Mouse (Mus musculus) hematopoietic stem cell, adult 5-6 weeks (primary cell): ENCODE results near the gene Ankrd11. TPM values are rescaled to one million over a fixed set of nuclear protein-coding genes. Genes with fewer than 3 reads are reported as not detected.

Experiments used
- ATAC-seq, 2 experiments: fragments of 125-278 bp in 1 of 2; replicated peaks in 1 of 2; 2 replicates each; pipeline ENCODE4 v1.8.0; 2016 to 2017; ENCODE audit warnings: inconsistent platforms in 2 of 2, mild to moderate bottlenecking in 2 of 2, moderate number of reproducible peaks in 2 of 2, low read depth in 1 of 2, moderate TSS enrichment in 1 of 2; ENCODE audit not compliant: low FRiP score in 2 of 2, poor library complexity in 2 of 2, severe bottlenecking in 2 of 2, insufficient read depth in 1 of 2, low TSS enrichment in 1 of 2
- total RNA-seq: library from RNA; stranded (forward); fragments of 172-1452, 232-1000 nt; gene quantifications from 2 replicates; pipeline ENCODE4 v1.2.3, GENCODE M21; 2017

The Ankrd11 gene
- total RNA-seq, 1 experiment from 2014 or later: 99.2 TPM

GRCm38 (mm10) chr8:122855123-122855522, 187.0 kb downstream of the Ankrd11 start:
- no peak for ATAC-seq

- no peak for ATAC-seq
These were observed 187.7 kb downstream of the Ankrd11 start for GRCm38 (mm10) chr8:122854388-122854787.

GRCm38 (mm10) chr8:122853340-122853771, 188.7 kb downstream of the Ankrd11 start:
- ATAC-seq: no peak

- no peak for ATAC-seq
These were observed 189.6 kb downstream of the Ankrd11 start for GRCm38 (mm10) chr8:122852546-122852905.

GRCm38 (mm10) chr8:122851692-122852545, 190.2 kb downstream of the Ankrd11 start:
- ATAC-seq: no peak

- no peak for ATAC-seq
These were observed 191.3 kb downstream of the Ankrd11 start for GRCm38 (mm10) chr8:122850641-122851240.

GRCm38 (mm10) chr8:122849152-122849910, 192.7 kb downstream of the Ankrd11 start:
- ATAC-seq: no peak

- ATAC-seq: peak; percentile 63 to 64; a peak in 3 of 4 replicates
These were observed 194.1 kb downstream of the Ankrd11 start, which contains the start of gene Cdh15 for GRCm38 (mm10) chr8:122847829-122848561. Gene Cdh15, plus strand, starts transcription at chr8:122847966.

- ATAC-seq: no peak
These were observed 196.4 kb downstream of the Ankrd11 start for GRCm38 (mm10) chr8:122845662-122846061.

GRCm38 (mm10) chr8:122844161-122844560, 197.9 kb downstream of the Ankrd11 start:
- no peak for ATAC-seq

- no peak for ATAC-seq
These were observed 205.4 kb downstream of the Ankrd11 start for GRCm38 (mm10) chr8:122836696-122837095.

GRCm38 (mm10) chr8:122836199-122836598, 205.9 kb downstream of the Ankrd11 start:
- no peak for ATAC-seq

GRCm38 (mm10) chr8:122834971-122835370, 207.1 kb downstream of the Ankrd11 start:
- peak; percentile 76 to 79 for ATAC-seq

GRCm38 (mm10) chr8:122834416-122834815, 207.7 kb downstream of the Ankrd11 start:
- ATAC-seq: no peak
